Mouse (Mus musculus) cerebellum, adult 8-10 months (tissue): Measurements from ENCODE around the gene Tmem199.
"Not testable (repeated sequence)": the region's sequence is repeated elsewhere in the genome, so short reads cannot be mapped to it uniquely, and the experiment has no call there.

Experiments
- DNase-seq: peaks from one replicate; pipeline ENCODE4 v3.0.0; 2022

The Tmem199 gene

GRCm38 (mm10) chr11:78512025-78512957, at the start of gene Tmem199, which contains the start of gene Poldip2:
Tmem199 (minus strand) TSS chr11:78512172.
Poldip2 (plus strand) TSS chr11:78512193.
- DNase-seq = peak; percentile 82

- peak; percentile 64 for DNase-seq
Measured at GRCm38 (mm10) chr11:78560447-78560846, 48.5 kb upstream of the Tmem199 start.

DNA sequence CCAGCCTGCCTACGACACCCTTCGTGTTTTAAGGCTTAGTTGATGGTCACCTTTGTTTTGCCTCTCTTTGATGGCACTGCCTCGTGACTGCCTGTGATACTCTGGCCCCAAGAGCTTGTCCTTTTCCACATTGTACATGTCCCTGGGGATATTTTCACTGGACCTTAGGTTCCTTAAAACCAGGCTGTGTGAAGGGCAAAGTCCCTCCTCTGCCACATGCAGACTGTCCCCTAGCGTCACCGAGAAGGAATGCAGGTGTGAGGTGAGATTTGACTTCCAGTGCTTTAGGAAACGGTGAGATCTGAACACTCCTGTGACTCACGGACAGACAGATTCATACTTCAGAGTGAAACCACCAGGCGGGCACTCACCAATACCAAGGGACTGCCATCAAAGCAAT, 45.3 kb upstream of the Tmem199 start:
- no peak for DNase-seq

DNA sequence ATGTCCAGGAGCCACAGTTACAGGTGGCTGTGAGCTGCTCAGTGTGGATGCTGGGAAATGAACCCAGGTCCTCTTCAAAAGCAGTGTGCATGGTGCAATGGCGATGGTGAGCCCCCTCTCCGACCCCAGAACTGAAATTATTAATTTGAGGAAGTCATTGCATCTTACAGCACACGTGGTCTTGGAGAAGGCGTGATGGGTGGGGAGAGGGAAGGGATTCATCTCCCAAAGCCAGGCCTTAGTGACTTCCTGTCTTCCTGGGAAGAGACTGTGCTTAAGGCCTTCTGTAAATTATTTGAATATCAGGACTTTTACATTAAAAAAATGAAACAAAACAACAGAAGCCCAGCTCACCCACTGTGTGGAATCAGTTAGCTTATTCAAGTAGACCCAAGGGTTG, 44.1 kb upstream of the Tmem199 start:
- DNase-seq = no peak

GRCm38 (mm10) chr11:78555623-78556022, 43.7 kb upstream of the Tmem199 start:
- DNase-seq = no peak

GRCm38 (mm10) chr11:78551059-78551398, 39.1 kb upstream of the Tmem199 start:
- no peak for DNase-seq

DNA sequence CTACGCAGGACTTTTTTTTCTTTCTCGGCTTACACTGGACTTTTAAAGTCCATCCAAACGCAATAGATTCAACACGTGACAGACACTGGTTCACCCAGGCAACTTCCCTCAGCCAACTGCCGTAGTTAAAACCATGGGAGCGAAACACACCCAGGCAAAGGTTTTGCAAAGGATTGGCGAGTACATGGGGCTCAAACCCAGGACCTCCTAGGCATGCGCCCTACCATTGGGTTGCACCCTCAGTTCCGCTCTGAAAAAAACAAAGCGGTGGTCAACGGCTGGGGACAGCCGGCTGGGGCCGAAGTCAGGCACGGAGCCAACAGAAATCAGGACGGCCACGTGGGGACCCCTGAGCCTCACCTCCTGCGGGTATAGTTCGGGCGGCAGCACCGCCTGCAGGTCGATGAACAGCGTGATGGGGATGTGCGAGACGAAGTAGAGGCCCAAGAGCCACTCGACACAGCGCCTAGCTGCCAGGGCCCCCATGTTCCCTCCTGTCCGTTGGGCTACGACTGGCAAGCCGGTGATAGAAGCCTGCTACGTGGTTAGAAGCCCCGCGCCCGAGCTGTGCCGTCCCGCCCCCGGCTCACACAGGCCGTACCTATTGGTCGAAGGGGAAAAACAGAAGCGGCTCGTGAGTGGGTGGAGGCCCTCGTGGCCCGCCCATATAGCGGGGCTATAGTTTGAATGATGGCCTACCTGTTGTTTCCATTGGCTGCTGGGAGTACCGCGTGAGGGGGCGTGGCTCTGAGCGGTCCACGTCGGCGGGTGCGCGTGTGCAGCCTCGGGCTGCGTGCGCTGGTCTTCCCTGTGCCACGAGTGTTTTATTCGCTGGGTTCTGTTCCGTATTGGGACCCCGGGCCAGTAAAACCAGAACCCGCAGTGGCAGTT, 38.4 kb upstream of the Tmem199 start, which contains the start of gene Tmem97:
TSS of gene Tmem97 (minus strand) at position 610 of the 891 bp plus-strand sequence.
- DNase-seq = peak; percentile 93

DNA sequence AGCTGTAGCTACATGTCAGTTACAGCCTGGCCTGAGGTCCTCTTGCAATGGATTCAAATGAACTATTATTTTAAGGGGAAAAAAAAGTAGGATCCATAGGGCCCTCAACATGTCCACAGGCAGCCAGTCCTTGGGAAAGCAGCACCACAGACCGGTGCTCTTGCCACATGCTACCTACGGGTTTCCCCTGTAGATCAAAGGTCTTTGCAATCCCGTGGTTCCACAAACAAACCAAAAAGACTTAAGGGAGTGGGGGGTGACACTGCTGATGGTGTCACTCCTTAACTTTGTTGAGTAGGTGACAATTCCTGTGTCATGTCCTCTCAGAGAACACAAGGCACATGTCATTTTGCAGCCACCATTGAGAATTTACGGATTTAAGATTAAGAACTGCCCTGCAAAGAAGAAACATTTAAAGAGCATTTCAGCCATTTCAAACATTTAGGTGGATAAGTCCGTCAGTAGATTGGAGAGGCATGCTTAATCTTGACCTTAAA, 37.6 kb upstream of the Tmem199 start:
- no peak for DNase-seq

DNA sequence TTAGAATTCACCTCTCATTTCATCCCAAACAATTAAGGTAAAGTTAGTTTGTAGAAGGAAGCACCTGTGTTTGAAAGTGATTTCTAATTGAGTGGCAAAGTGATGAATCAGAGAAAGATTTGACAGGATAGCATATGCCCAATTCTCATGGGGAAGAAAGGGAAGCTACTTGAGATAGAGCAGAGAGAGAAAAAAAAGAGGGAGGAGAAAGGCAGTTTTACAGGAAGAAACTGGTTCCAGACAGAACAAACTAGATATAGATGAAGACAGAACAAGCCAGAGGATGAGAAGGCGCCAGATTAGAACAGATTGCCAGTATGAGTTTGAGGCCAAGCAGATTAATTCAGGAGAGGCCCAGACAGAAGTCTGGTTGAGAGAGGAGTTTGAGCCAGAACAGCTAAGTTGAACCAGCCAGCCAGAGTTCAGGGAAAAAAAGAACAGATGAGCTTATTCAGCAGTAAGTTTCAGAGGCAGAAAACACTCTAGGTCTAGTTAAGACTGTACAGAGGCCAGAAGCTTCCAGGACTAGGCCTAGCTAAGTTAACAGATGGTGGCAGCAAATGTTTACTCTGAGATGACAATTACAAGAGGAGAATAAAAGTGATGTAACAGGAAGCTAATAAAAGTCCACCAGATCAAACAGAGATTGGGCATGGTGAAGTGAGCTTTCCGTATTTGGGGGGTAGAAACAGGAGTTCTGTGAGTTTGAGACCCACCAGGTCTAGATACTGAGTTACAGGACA, 35.9 kb upstream of the Tmem199 start:
- no peak for DNase-seq

GRCm38 (mm10) chr11:78545181-78545580, 33.2 kb upstream of the Tmem199 start:
- DNase-seq = no peak

DNA sequence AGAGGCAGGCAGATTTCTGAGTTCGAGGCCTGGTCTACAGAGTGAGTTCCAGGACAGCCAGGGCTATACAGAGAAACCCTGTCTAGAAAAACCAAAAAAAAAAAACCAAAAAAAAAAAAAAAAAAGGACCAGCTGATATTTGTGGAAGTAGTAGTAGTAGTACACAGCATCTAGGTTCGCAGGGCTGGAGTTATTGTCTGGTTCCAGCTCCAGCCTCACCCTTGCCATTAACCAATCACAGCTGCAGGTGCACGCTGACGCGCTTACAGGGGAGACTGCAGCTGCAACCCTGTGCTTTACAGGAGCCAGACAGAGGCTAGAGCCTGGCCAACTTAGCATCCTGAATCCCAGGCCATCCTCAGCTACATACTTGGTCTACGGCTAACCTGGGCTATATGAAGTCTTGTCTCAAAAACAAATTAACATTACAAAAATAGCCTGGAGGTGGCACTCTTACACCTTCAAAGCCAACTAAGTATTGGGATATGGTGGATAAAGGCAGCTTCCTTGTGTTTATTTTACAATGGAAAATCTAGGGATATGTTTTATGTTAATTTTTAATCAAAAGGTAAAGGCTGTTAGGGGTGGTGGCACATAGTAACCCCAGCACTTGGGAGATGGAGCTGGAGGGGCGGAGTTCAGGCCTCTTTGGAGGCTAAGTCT, 32.6 kb upstream of the Tmem199 start:
- DNase-seq = no peak

GRCm38 (mm10) chr11:78540358-78540757, 28.4 kb upstream of the Tmem199 start:
- DNase-seq = no peak

DNA sequence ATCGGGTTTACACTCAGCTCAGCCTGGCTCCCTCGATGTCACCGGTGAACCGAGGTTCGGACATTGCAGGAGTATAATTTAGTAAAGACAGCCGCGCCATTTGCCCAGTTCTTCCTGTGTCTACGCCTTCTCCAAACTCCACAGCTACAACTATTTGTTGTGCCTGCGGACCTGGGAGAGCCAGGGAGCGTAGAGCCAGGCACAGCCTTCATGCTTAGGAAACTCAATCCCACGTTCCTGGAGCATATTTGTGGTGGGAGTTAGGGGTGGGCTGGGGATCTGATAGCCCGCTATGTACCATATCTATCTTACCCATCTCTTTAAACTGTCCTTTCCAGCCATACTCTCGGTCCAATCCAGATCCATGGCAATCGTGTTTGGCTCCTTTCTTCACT, 24.7 kb upstream of the Tmem199 start:
- DNase-seq = no peak

DNA sequence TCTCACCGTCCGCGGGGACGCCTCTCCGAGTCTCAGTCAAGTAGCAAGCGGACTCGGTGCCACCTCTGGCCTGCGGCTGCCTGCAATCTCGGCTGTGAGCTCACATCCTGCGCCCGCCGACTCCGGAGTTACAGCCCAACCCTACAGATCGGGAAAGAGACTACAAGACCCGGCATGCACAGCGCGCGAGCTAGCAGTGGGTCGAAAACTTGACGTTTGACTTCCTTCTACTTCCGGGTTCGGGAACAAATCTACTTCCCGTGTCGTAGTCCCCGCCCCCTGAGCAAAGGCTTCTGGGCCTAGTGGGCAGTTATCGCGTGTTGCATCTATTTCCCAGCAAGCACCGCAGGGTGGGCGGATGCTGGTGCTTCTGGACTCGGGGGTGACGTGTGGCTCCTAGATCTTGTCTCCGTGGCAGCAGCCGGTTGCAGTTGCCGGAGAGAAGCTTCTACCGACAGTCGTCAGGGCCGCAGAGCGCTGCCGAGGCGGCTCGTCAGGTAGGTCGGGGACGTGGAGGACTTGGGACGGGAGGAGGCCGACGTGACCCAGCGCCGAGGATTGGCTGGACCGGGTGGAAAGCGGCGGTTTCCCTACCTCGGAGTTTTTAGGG, 24.2 kb upstream of the Tmem199 start, which contains the start of the genes Tnfaip1 and Ift20:
TSS of gene Tnfaip1 (minus strand) at position 253 of the 610 bp plus-strand sequence.
TSS of gene Ift20 (plus strand) at position 282 of the 610 bp plus-strand sequence.
- DNase-seq = peak; percentile 96

DNA sequence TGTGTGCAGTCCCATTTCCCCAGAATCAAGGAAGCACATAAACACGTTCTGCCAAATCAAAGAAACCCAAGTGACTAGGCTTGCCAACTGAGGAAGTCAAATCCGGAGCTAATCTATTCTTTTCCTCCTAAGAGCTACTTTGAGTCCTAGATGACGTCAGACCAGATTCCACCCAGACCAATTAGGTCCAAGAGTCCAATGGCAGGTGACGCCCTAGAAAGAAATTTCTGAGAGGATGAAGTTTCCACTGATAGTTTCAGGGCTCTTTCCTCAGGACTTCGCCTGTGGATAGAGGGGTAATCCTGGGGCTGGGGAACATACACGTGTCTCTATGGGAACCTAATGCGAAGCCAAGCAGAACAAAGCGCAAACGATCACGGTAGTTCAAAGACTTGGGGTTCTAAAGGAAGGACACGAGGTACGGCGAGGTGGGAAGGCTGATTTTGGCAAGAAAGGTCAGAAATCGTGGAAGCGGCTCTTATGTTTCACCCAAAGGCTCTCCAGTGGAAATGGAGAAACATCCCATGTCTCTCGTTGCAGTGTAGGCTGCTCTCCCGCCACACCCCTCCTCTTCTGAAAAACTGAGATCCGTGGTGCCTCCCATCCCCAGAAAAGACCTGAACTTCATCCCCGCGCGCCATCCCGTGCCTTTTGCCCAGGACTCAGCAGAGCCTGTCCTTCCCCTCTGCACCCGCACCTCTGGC, 23.6 kb upstream of the Tmem199 start:
- DNase-seq = no peak

DNA sequence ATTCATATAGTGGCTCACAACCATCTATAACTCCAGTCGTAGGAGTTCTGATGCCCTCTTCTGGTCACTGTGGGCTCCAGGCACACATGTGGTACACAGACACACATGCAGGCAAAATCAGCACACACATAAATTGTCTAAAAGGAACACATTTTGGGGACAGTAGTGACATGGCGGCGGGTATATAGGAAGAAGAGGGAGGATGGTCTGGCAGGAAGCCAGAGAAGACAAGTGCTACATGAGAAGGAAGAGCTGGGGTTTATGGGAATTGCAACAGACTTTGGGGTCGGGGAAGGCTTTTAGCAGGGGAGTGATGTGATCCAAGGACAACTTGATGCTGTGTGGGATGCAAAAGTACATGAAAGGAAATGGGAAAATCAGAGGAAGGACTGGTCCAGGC, 22.5 kb upstream of the Tmem199 start:
- no peak for DNase-seq

DNA sequence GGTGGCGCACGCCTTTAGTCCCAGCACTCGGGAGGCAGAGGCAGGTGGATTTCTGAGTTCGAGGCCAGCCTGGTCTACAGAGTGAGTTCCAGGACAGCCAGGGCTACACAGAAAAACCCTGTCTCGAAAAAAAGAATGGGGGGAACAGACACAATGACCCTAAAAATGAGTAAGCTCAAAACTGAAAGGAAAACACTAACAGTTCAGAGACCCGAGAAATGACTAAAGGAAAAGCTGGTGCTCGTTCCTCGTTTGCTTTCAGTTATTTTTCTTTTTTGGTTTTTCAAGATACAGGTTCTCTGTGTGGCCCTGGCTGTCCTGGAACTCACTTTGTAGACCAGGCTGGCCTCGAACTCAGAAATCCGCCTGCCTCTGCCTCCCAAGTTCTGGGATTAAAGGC, 19.5 kb upstream of the Tmem199 start:
- not testable (repeated sequence) for DNase-seq

DNA sequence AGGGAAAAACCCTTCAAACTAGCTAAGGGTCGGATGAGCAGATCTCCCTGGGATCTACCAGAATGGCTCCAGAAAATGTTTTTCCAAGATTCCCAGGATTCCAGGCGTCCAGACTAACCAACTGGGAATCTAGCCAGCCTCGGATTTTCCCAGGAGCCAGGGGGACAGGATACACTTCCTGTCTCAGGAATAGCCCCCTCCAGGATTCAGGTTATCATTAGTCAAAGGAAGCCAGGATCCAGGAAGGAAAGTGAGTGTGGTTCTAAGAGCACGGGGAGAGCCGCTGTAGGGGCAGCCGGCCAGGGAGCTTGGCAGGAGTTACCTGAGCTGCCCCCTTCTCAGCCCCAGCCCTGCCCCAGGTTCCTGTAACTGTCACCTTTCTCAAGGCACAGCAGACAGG, 19.1 kb upstream of the Tmem199 start:
- no peak for DNase-seq

DNA sequence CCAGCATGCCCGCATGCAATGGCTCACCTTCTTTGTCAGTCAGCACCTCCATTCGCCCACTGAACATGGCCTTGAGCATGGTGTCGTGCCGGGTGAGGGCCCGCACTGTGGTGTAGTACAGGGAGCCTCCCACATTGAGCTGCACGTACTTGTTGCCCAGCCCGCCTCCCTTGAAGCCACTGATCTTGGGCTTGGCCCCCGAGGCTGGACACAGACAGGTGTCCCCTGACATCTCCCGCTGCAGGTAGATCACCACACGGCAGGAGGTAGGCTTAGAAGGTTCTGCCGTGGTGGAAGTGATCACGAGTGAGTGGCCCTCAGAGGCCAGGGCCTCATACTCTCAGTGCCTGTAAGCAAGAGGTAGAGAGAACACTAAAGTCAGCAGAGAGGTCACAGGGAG, 18.0 kb upstream of the Tmem199 start:
- no peak for DNase-seq

- DNase-seq = no peak
Measured at GRCm38 (mm10) chr11:78528714-78529113, 16.7 kb upstream of the Tmem199 start.

- no peak for DNase-seq
Measured at GRCm38 (mm10) chr11:78524838-78525237, 12.9 kb upstream of the Tmem199 start.
